ENCODE assay signal across 8 mouse cellular contexts in the genomic region with DNA sequence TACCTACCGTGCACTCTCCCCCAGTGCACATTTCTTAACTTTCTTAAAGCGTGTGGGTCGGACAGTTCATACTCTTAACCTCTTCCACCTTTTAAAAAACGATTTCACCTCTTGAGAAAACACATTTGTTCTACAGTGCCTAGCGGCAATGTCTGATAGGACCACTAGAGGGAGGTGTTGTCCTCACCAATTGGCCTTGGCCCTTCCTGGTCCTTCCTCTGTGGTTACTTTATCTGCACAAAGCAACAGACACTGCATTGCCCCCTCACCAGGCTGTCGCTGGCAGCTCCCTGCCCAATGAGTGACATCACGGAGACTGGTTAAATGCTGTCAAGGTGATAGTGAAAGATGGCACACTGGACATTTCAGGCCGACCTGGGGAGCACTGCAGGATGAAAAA. TPM values are rescaled to one million over a fixed set of nuclear protein-coding genes. Genes with fewer than 3 reads are reported as not detected.
A peak's percentile ranks its signal among the peaks of the same experiment; 100 is the strongest.
DNase-seq lines count a peak whose midpoint lies in the region; ATAC-seq and TF ChIP-seq lines count a peak whose summit lies in the region.

No protein-coding gene starts in this region.

- H3K4me1 ChIP-seq in forebrain, postnatal 0 days (ENCODE audit: insufficient read depth) = no peaks in the 10 kb centered on the region
- no peaks in the 10 kb centered on the region for H3K4me1 ChIP-seq in midbrain, embryonic 11.5 days (ENCODE audit: control insufficient read depth, insufficient read depth, low read length)
- H3K4me1 ChIP-seq in small intestine, adult 2 months (ENCODE audit: control insufficient read depth, insufficient read depth, insufficient read length, low read length) = peaks cover 3% of the 10 kb centered on the region; the same call in 1 of the 2 replicates

- no peaks in the 10 kb centered on the region for H3K9me3 ChIP-seq in forebrain, postnatal 0 days (ENCODE audit: low read length)
- H3K9me3 ChIP-seq in midbrain, embryonic 11.5 days (ENCODE audit: control insufficient read depth, low read length) = no peaks in the 10 kb centered on the region

- WGBS in forebrain, postnatal 0 days = 13% methylated on average over 8 of the region's 8 CpGs
- 24% methylated on average over 8 of the region's 8 CpGs for WGBS in midbrain, embryonic 11.5 days
- 13% methylated on average over 8 of the region's 8 CpGs for WGBS in small intestine, adult 2 months

- TF ChIP-seq POLR2A in small intestine, adult 2 months (IDR thresholded peaks at IDR 0.05; ENCODE audit: low read depth, low read length) = no peak

- no peak for ATAC-seq in CD4-positive, CD25-positive, alpha-beta regulatory T cell, adult 4 months
- peak; percentile 79 for ATAC-seq in forebrain, postnatal 0 days
- peak; percentile 55; the same call in 1 of the 2 replicates for ATAC-seq in midbrain, embryonic 11.5 days (ENCODE audit: low FRiP score)

- no peaks in the 10 kb centered on the region for H3K27me3 ChIP-seq in forebrain, postnatal 0 days (ENCODE audit: insufficient read depth, low read length)
- no peaks in the 10 kb centered on the region for H3K27me3 ChIP-seq in midbrain, embryonic 11.5 days (ENCODE audit: control insufficient read depth, insufficient read depth, low read length)
- H3K27me3 ChIP-seq in small intestine, adult 2 months (ENCODE audit: control insufficient read depth, insufficient read depth, low read length) = no peaks in the 10 kb centered on the region

- TF ChIP-seq CTCF in forebrain, postnatal 0 days (IDR thresholded peaks at IDR 0.05; ENCODE audit: low read depth) = peak; percentile 97
- TF ChIP-seq CTCF in small intestine, adult 2 months (IDR thresholded peaks at IDR 0.05; ENCODE audit: extremely low read depth, insufficient read length, insufficient replicate concordance, low read depth, low read length) = peak; percentile 70; the same call in 1 of the 2 replicates

- no peak overlapping the region for H3K4me2 ChIP-seq in forebrain, postnatal 0 days (ENCODE audit: low read depth)
- no peak overlapping the region for H3K4me2 ChIP-seq in midbrain, embryonic 11.5 days

- no peak overlapping the region for H3K4me3 ChIP-seq in forebrain, postnatal 0 days (ENCODE audit: low read depth, low read length)
- no peak overlapping the region for H3K4me3 ChIP-seq in midbrain, embryonic 11.5 days (ENCODE audit: low read depth, low read length)
- no peak overlapping the region for H3K4me3 ChIP-seq in small intestine, adult 2 months (ENCODE audit: low read depth, low read length)

- no peaks in the 10 kb centered on the region for H3K36me3 ChIP-seq in forebrain, postnatal 0 days (ENCODE audit: insufficient read depth)
- H3K36me3 ChIP-seq in midbrain, embryonic 11.5 days (ENCODE audit: control insufficient read depth, insufficient read depth, low read length) = no peaks in the 10 kb centered on the region
- no peaks in the 10 kb centered on the region for H3K36me3 ChIP-seq in small intestine, adult 2 months (ENCODE audit: control insufficient read depth, insufficient read depth, low read length)

- no peak overlapping the region for H3K9ac ChIP-seq in forebrain, postnatal 0 days
- H3K9ac ChIP-seq in midbrain, embryonic 11.5 days (ENCODE audit: low read length) = no peak overlapping the region

- DNase-seq in CD4-positive, CD25-positive, alpha-beta regulatory T cell, adult 2 months (ENCODE audit: low read depth, low spot score) = peak; percentile 31
- peak; percentile 50 for DNase-seq in cerebellum, adult 11 months
- DNase-seq in forebrain, postnatal 0 days = peak; percentile 87
- peak; percentile 32 for DNase-seq in induced T-regulatory cell, adult 2 months (ENCODE audit: low read depth)
- DNase-seq in left cerebral cortex, postnatal 10 days (ENCODE audit: extremely low spot score in 1 of 2, low spot score in 2 of 2) = peak; percentile 69 to 74
- DNase-seq in midbrain, embryonic 11.5 days (ENCODE audit: low spot score, missing footprints) = peak; percentile 92

- no peak overlapping the region for H3K27ac ChIP-seq in forebrain, postnatal 0 days (ENCODE audit: low read depth, low read length)
- no peak overlapping the region for H3K27ac ChIP-seq in midbrain, embryonic 11.5 days (ENCODE audit: low read depth, low read length)
- H3K27ac ChIP-seq in small intestine, adult 2 months (ENCODE audit: insufficient read depth, low read depth, low read length) = no peak overlapping the region

- intact Hi-C loops in left cerebral cortex, postnatal 10 days (cut with DNase I) = loop anchor here (2.0 kb wide), 1 partner anchor 329 kb away; the partner anchor contains the start of gene Inhbb

RNA-seq across cellular contexts. Expression of gene Gli2, which starts 40.3 kb away (rescaled TPM):
- polyA plus RNA-seq in CD4-positive, CD25-positive, alpha-beta regulatory T cell, adult 4 months (2017; shearing (Covaris generic)) = not detected
- total RNA-seq in forebrain, postnatal 0 days (2014; rRNA removed) = 0.92 and 4.4 TPM in 2 replicates
- polyA plus RNA-seq in forebrain, postnatal 0 days (2015; fragmentation: Nextera tagmentation; extraction: Ambion mirVana) = 0.63 and 1.3 TPM in 2 replicates
- 1 to 10 TPM; 2.8 to 3.8 TPM for total RNA-seq in left cerebral cortex, postnatal 10 days (2021)
- 8.2 and 9.0 TPM in 2 replicates for polyA plus RNA-seq in midbrain, embryonic 11.5 days (2014; fragmentation: Nextera tagmentation; extraction: Ambion mirVana)
- polyA plus RNA-seq in small intestine, adult 2 months (2012; rRNA removed) = 2.7 and 4.7 TPM in 2 replicates

Comparison
In these comparisons a context has a peak if more than half of its experiments do, and no peak if none do; other contexts are left out.
1. DNase-seq: peak in every context shown above with its lines; median percentile 92 in midbrain, embryonic 11.5 days; 87 in forebrain, postnatal 0 days; 72 in left cerebral cortex, postnatal 10 days; 50 in cerebellum, adult 11 months; 32 in induced T-regulatory cell, adult 2 months; 31 in CD4-positive, CD25-positive, alpha-beta regulatory T cell, adult 2 months.